Mouse (Mus musculus) left cerebral cortex, adult 2 months (tissue): ENCODE measurements around the gene Pja2. TPM values are rescaled to one million over a fixed set of nuclear protein-coding genes. Genes with fewer than 3 reads are reported as not detected.
A peak's percentile ranks its signal among the peaks of the same experiment; 100 is the strongest.

ENCODE experiments used
- DNase-seq, 2 experiments: peaks; one replicate each; pipeline ENCODE4 v3.0.0; 2021 to 2022; ENCODE audit warnings: low spot score in 2 of 2, mixed read lengths in 1 of 2; ENCODE audit errors: extremely low spot score in 1 of 2
- H3K27ac ChIP-seq: fragments of 200-600 bp; 2 replicates; pipeline ENCODE4 v1.8.1; 2022
- H3K4me3 ChIP-seq: fragments of 200-600 bp; 2 replicates; pipeline ENCODE4 v1.8.1; 2022
- CTCF ChIP-seq: fragments of 200-600 bp; IDR thresholded peaks from 2 replicates; pipeline ENCODE4 v1.8.1; 2022; ENCODE audit warnings: antibody characterized with exemption, mild to moderate bottlenecking, moderate library complexity
- intact Hi-C: fragments of 180-260 bp; cut with DNase I; formaldehyde crosslinking; loops from one replicate; pipeline ENCODE4 v1.15.1; 2025
- long read RNA-seq, 2 experiments: library from polyadenylated mRNA; stranded (forward); transcript quantifications; one replicate each; pipeline ENCODE4 v2.0.0; 2021; ENCODE audit warnings: borderline mapping rate in 2 of 2
- total RNA-seq, 2 experiments: library from RNA; stranded (reverse); gene quantifications; 2 replicates each; pipeline ENCODE4 v1.2.3; 2021

Pja2 gene
- 100 to 1,000 TPM; 409 to 438 TPM for total RNA-seq
- long read RNA-seq, experiment 1, full-length matches to known transcripts, result 703 of 758 reads
- long read RNA-seq, experiment 1, partial matches to known transcripts, result 33 of 758 reads
- long read RNA-seq, experiment 1, other reads (novel, unspliced or antisense), result 22 of 758 reads
- long read RNA-seq, experiment 2, full-length matches to known transcripts, result 402 of 428 reads
- long read RNA-seq, experiment 2, partial matches to known transcripts, result 18 of 428 reads
- long read RNA-seq, experiment 2, other reads (novel, unspliced or antisense), result 8 of 428 reads

DNA sequence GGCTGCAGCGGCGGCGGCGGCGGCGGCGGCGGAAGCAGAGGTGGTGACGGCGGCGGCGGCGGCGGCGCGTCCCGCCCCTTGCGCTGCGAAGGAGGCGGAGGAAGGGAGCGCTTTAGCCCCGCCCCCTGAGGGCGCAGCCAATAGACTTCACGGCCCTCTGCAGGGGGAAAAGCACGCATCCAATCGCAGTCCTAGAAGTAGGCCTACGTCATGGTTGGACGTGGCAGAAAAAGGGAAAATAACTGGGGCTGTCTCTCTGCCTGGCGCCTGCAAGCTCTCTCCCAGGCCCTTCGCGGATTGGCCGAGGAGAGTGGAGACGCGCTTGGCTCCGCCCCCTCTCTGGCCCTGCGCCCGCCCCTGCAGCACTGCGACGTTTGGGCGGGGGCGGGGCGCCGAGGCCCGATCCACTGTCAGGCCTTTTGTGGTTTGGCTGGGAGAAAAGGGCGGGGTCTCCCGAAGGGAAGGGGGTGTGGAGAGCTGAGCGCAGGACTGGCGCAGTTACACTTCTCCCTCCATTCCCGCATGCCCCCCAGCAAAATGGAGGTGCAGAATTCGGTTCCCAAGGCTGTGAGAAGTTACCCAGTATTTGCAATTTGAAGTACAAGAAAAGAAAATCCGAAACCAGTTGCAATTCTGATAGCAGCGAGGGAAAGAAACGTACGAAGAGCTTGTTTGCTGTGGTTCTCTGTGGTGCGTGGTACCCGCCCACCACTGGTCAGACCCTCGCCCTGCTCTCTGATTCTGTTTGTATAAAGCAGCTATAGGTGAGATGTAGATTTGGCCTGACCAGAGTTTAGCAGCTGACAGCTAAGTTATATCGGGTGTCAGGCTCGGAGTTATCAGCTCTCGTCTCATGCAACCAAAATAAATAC is at the start of gene Pja2:
Gene Pja2, minus strand, starts transcription at position 19 of the 872 bp plus-strand sequence.
- intact Hi-C loops, result loop anchor here (2.0 to 5.0 kb wide), 3 partner anchors 195 to 470 kb away; partner anchors contain the start of genes A930002H24Rik, Fer and Man2a1
- no peak; the same call in 1 of the 2 replicates for TF ChIP-seq CTCF
- Histone ChIP-seq H3K4me3 (peak within 1 kb of the TSS; percentile 95), H3K27ac (peak within 1 kb of the TSS; percentile 99)
- peak; percentile 99 to 100 for DNase-seq

DNA sequence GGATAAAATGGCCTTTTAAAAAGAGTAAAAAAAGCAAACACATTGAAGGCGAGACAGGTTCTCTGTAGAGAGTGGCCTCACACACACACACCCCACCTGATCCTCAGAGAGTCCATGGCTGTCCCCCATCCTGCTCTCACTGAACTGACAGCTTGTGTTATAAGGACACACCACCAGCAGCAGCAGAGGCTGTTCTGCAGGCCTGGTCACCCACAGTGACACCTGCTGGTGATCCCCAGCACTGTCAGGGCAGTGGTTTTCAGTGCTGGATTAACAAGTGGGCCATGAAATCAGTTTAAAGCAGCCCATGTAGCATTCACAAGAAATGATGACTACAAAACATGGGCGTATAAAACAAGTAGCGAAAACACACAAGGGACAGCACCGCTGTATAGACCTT is 43.6 kb upstream of the Pja2 start:
- no peak overlapping the region for H3K27ac ChIP-seq
- peak; percentile 69 to 78 for DNase-seq
- intact Hi-C loops, result loop anchor here (5.0 to 10.0 kb wide), 4 partner anchors 141 to 798 kb away; no protein-coding TSS in a partner anchor
- TF ChIP-seq CTCF, result peak; percentile 93
- no peak overlapping the region for H3K4me3 ChIP-seq

DNA sequence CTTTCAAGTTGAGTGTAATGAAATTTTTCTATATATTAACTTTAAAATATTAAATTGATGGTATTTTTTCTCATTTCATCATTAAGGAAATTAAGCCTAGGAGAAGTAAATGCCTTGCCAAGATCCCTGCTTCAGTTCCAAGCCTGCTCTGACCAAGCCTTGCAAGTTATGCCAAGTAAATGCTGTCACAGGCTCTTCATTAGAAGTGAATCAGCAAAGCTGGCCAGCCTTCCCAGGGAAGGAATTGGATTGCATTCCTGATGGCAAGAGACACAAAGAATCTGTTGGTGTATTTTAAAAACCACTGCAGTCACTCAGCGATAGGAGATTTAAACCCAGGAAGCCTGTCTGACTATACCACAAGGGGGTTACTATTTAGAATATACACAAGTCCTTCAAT is 32.0 kb upstream of the Pja2 start:
- peak in 1 of 2 experiments; percentile 35 for DNase-seq
- intact Hi-C loops, result no loop called here
- Histone ChIP-seq H3K27ac (no peak overlapping the region), H3K4me3 (no peak overlapping the region)
- no peak for TF ChIP-seq CTCF

DNA sequence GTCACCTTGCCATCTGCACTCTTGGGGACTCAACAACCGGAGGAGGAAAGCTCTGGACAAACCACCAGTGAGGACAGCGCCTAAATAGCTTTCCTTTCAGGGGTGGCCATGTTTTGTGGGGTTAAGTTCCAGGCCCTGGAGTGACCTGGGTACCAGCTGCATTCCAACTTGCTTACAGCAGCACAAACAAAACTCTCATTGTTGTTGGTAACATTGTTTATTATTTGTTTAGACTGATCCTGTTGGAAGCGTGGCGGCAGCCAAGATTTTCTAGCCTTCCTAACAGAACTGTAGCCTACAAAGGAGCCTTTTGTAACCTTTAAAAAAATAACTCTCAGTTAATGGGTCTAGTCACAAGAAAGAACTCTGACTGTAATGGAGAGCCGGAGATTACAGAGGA is 30.9 kb upstream of the Pja2 start:
- DNase-seq, result no peak
- TF ChIP-seq CTCF, result no peak
- no peak overlapping the region for H3K4me3 ChIP-seq
- no peak overlapping the region for H3K27ac ChIP-seq
- intact Hi-C loops, result no loop called here

DNA sequence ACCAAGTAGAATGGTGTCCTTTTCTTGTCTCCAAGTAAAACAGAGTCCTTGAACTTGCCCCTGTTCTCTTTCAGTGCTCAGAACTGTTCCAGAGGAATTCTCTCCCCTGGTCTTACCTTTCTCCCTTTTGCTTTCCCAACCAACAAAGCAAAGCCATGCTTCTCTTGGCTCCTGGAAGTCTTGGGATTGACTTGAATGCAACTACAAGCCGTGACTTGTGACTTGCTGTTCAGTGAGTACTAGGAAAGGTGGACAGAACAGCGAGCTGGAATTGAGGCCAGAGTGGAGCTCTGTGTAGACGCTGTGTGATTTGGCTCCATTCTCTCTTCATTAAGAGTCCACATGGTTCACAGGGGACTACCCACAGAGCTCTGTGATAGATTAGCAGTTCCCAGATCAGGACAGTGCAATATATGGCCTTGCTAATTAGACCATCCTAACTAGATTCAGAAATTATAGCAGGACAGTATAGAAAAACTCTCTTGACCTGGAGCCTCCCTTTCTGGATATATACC is 30.3 kb upstream of the Pja2 start:
- TF ChIP-seq CTCF, result no peak
- DNase-seq, result no peak
- Histone ChIP-seq H3K27ac (no peak overlapping the region), H3K4me3 (no peak overlapping the region)
- intact Hi-C loops, result no loop called here

DNA sequence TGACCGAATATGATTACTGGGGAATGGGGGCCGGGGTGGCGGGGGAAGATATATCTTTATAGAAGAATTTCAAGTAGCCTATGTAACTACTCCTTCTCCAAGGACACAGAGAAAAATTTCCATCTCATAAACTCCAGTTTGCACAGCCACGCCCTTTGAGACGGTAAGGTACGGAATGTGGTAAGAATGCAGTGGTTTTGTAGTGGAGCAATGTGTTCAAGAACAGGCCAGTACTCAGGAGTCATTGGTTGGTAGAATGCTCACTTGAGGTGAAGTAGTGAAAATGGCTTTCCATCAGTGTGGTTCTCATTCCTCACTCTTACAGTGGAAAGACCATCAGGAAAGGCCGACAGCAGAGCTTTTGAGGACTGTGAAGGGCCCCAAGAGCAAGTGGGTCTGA is 22.2 kb upstream of the Pja2 start:
- intact Hi-C loops, result no loop called here
- no peak for TF ChIP-seq CTCF
- Histone ChIP-seq H3K4me3 (no peak overlapping the region), H3K27ac (no peak overlapping the region)
- DNase-seq, result no peak

DNA sequence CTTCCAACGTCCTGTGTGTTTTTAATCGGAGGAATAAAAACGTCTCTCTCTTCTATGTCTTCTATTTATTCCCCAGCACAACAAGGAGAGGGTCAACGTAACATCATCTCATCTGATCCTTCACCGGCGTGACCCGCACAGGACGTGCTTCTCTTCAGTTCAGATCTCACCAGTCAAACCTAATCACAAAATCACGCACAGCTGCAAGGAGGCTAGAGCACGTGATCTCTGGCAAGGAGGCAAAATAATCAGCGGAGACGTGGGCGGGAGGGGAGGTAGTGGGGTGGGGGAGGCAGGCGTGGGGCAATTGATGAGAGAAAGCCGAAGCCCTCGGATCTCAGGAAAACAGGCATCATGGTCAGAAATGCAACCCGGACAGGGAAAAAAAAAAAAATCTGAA is 14.4 kb upstream of the Pja2 start:
- TF ChIP-seq CTCF, result no peak
- intact Hi-C loops, result no loop called here
- H3K27ac ChIP-seq, result no peak overlapping the region
- no peak overlapping the region for H3K4me3 ChIP-seq
- no peak for DNase-seq

DNA sequence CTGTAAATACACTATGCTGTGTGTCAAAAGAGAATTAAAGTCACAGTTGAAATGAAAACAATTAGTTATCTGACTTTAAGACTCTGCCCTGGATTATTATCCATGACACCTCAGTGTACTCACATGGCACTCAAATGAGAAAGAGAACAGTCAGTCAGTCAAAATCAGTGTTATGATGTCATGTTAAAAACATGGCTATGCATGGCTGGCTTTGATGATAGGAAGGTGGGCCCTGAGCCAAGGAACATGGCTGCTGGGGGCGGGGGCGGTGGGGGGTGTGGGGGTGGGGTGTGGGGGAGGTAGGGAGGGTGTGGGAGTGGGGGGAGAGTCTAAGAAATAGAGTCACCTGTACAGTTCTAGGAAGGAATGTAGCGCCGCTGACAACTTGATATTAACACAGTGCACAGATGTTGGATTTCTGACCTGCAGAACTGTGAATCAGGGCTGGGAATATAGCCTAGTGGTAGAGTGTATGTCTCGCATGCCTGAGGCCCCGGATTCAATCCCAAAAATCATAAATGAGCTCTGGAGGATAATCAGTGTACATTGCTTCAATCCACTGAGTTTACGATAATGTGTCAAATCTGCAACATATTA is 13.0 kb upstream of the Pja2 start:
- no peak for TF ChIP-seq CTCF
- H3K27ac ChIP-seq, result no peak overlapping the region
- DNase-seq, result no peak
- intact Hi-C loops, result no loop called here
- no peak overlapping the region for H3K4me3 ChIP-seq

DNA sequence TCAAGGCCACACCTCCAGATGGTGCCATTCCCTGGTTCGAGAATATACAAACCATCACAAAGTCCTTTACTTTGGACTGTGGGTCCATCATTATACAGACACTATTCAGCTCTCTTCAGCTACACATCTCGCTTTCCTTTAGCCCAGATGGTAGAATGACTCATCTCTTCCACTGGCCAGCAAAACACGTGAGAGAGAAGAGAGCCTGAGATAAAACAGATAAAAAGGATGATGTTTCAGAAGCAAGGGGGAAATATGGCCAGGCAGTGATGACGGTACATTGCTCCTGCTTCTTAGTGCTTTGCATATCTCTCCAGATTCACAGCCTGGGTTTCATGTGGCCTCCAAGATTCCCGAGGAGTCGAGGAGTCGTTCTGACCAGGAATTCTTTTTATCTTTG is 10.0 kb upstream of the Pja2 start:
- no peak for DNase-seq
- TF ChIP-seq CTCF, result no peak
- Histone ChIP-seq H3K4me3 (no peak overlapping the region), H3K27ac (peak overlapping the region; percentile 22; the same call in 1 of the 2 replicates)
- intact Hi-C loops, result no loop called here

DNA sequence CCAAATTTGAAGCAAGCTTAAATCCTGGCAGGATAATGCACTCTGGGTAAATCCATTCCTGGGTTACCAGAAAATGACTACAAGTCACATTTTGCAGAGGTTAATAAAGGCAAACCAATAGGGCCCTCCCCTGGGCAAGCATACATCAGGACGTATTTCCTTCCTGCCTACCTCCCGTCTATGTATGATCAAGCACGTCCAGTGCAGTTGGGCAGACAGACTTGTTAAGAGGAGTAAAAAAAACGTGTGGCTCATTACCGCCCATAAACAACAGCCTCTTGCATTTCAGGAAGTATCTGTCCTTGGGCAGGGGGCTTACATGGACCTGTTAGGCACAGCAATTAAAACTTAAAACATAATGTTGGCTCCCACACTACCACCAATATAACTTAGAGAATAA is 8.0 kb upstream of the Pja2 start:
- intact Hi-C loops, result no loop called here
- TF ChIP-seq CTCF, result no peak
- DNase-seq, result no peak
- H3K4me3 ChIP-seq, result no peak overlapping the region
- no peak overlapping the region for H3K27ac ChIP-seq

DNA sequence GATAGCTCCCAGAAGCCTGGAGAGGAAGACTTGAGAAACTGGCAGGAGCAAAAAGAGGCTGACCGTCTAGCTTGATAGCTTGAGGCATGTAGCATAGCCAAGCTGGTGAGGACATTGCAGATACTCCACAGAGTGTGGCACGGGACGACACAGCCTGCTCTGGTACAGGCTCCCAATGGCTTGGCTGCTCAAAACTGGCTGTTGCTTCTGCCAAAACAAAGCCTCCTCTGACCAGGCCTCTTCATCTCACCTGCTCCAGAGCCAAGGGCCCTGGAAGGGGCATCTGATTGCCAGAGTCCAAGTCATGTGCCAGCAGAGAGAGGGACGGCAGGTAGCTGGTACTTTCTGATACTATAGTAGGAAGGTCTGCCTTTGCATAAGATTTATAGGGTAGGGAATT is 5.5 kb upstream of the Pja2 start:
- intact Hi-C loops, result no loop called here
- TF ChIP-seq CTCF, result no peak
- no peak for DNase-seq
- Histone ChIP-seq H3K27ac (no peak overlapping the region), H3K4me3 (no peak overlapping the region)

DNA sequence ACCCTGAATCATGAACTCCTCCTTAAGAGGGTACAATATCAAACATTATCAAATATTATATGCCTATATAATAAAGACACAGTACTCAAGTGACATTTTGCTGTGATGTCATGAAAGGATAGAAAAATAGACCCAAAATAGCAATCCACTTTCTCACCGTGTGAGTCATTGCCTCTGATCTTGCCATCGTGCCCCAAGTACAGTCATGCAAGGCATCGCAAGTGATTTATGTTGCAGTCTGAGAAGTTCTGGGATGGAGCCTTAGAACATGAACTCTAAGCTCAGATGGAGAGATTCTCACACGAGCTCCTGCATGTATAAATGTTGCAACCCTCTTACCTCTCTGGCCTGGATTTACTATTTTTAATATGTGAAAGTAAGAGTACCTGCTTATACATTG is 2.2 kb upstream of the Pja2 start:
- TF ChIP-seq CTCF, result no peak
- Histone ChIP-seq H3K27ac (no peak overlapping the region), H3K4me3 (no peak overlapping the region)
- intact Hi-C loops, result loop anchor here (5.0 kb wide), 2 partner anchors 197 to 472 kb away; partner anchors contain the start of genes A930002H24Rik and Fer
- DNase-seq, result no peak
